Mouse (Mus musculus): ENCODE measurements around the gene Gm5475.

The Gm5475 gene

GRCm38 (mm10) chr15:100448572-100448971, 26.6 kb downstream of the Gm5475 start:
- no peak for DNase-seq (ENCODE audit: low spot score)

GRCm38 (mm10) chr15:100449495-100449894, 27.5 kb downstream of the Gm5475 start:
- no peak for DNase-seq (ENCODE audit: low spot score)

- DNase-seq (ENCODE audit: low spot score), result no peak
These were observed 29.3 kb downstream of the Gm5475 start for GRCm38 (mm10) chr15:100451245-100451644.

GRCm38 (mm10) chr15:100452486-100452885, 30.5 kb downstream of the Gm5475 start:
- DNase-seq (ENCODE audit: low spot score), result no peak

GRCm38 (mm10) chr15:100456356-100456991, 34.5 kb downstream of the Gm5475 start:
- no peak for DNase-seq (ENCODE audit: low spot score)

- DNase-seq (ENCODE audit: low spot score), result peak; percentile 94
These were observed 35.4 kb downstream of the Gm5475 start for GRCm38 (mm10) chr15:100457340-100457739.

- peak; percentile 82 for DNase-seq (ENCODE audit: low spot score)
These were observed 36.1 kb downstream of the Gm5475 start for GRCm38 (mm10) chr15:100458055-100458454.

- DNase-seq (ENCODE audit: low spot score), result peak; percentile 53
These were observed 39.0 kb downstream of the Gm5475 start for GRCm38 (mm10) chr15:100460942-100461341.

- DNase-seq (ENCODE audit: low spot score), result no peak
These were observed 39.7 kb downstream of the Gm5475 start for GRCm38 (mm10) chr15:100461646-100462045.

GRCm38 (mm10) chr15:100462086-100462485, 40.1 kb downstream of the Gm5475 start:
- DNase-seq (ENCODE audit: low spot score), result no peak

GRCm38 (mm10) chr15:100463712-100464111, 41.8 kb downstream of the Gm5475 start:
- DNase-seq (ENCODE audit: low spot score), result peak; percentile 76

- no peak for DNase-seq (ENCODE audit: low spot score)
These were observed 43.5 kb downstream of the Gm5475 start for GRCm38 (mm10) chr15:100465432-100465831.

GRCm38 (mm10) chr15:100467738-100468137, 45.8 kb downstream of the Gm5475 start:
- DNase-seq (ENCODE audit: low spot score), result no peak

- peak; percentile 87 for DNase-seq (ENCODE audit: low spot score)
These were observed 46.6 kb downstream of the Gm5475 start, which contains the start of gene Letmd1 for GRCm38 (mm10) chr15:100468295-100469188. Gene Letmd1 (plus strand): TSS chr15:100469023.

- DNase-seq (ENCODE audit: low spot score), result no peak
These were observed 47.2 kb downstream of the Gm5475 start for GRCm38 (mm10) chr15:100469189-100469545.

GRCm38 (mm10) chr15:100470037-100470436, 48.1 kb downstream of the Gm5475 start:
- DNase-seq (ENCODE audit: low spot score), result no peak

- DNase-seq (ENCODE audit: low spot score), result no peak
These were observed 52.1 kb downstream of the Gm5475 start for GRCm38 (mm10) chr15:100473926-100474503.

Data from embryo, embryonic 10.5 days (tissue).